Mouse (Mus musculus): ENCODE results near the gene Limk1. TPM values are rescaled to one million over a fixed set of nuclear protein-coding genes. Genes with fewer than 3 reads are reported as not detected.
A peak's percentile ranks its signal among the peaks of the same experiment; 100 is the strongest.

Limk1 gene
- polyA plus RNA-seq, 1 experiment from 2014 or later = 16.9 TPM

- Histone ChIP-seq H3K9ac (replicated peaks) (no peak overlapping the region), H3K4me2 (replicated peaks) (no peak overlapping the region), H3K27ac (replicated peaks) (no peak overlapping the region), H3K4me3 (no peak overlapping the region), H3K36me3 (no peaks in the 10 kb centered on the region), H3K4me1 (peaks cover 2% of the 10 kb centered on the region), H3K9me3 (no peaks in the 10 kb centered on the region), H3K27me3 (no peaks in the 10 kb centered on the region)
- no peak for ATAC-seq (replicated peaks)
- WGBS = 75% methylated on average over 8 of the region's 8 CpGs
Observed at GRCm38 (mm10) chr5:134644643-134645118, 43.7 kb downstream of the Limk1 start.

- ATAC-seq (replicated peaks) = no peak
- H3K27me3 ChIP-seq = no peaks in the 10 kb centered on the region
- no peaks in the 10 kb centered on the region for H3K9me3 ChIP-seq
- H3K9ac ChIP-seq (replicated peaks) = no peak overlapping the region
- H3K4me1 ChIP-seq = peaks cover 4% of the 10 kb centered on the region
- H3K4me3 ChIP-seq = no peak overlapping the region
- WGBS = 71% methylated on average over 1 of the region's 1 CpGs
- H3K4me2 ChIP-seq (replicated peaks) = no peak overlapping the region
- H3K36me3 ChIP-seq = no peaks in the 10 kb centered on the region
- H3K27ac ChIP-seq (replicated peaks) = no peak overlapping the region
Observed at GRCm38 (mm10) chr5:134644121-134644520, 44.3 kb downstream of the Limk1 start.

- Histone ChIP-seq H3K9me3 (no peaks in the 10 kb centered on the region), H3K4me1 (peaks cover 22% of the 10 kb centered on the region), H3K9ac (replicated peaks) (no peak overlapping the region), H3K27me3 (no peaks in the 10 kb centered on the region), H3K27ac (replicated peaks) (no peak overlapping the region), H3K4me2 (replicated peaks) (no peak overlapping the region), H3K36me3 (peaks cover 13% of the 10 kb centered on the region), H3K4me3 (no peak overlapping the region)
- no peak for ATAC-seq (replicated peaks)
- WGBS = 97% methylated on average over 3 of the region's 3 CpGs
Observed at GRCm38 (mm10) chr5:134640371-134640770, 48.0 kb downstream of the Limk1 start.

- ATAC-seq (replicated peaks) = peak; percentile 93
Observed at GRCm38 (mm10) chr5:134639269-134639682, 49.1 kb downstream of the Limk1 start, which contains the start of gene Eif4h. Eif4h (minus strand) TSS chr5:134639490.

GRCm38 (mm10) chr5:134638461-134639268 lies 49.7 kb downstream of the Limk1 start:
- H3K27ac ChIP-seq (replicated peaks) = peak overlapping the region; percentile 97
- H3K36me3 ChIP-seq = peaks cover 20% of the 10 kb centered on the region
- peak overlapping the region; percentile 100 for H3K4me3 ChIP-seq
- WGBS = under 1% methylated on average over 83 of the region's 85 CpGs
- H3K4me2 ChIP-seq (replicated peaks) = peak overlapping the region; percentile 83
- H3K27me3 ChIP-seq = no peaks in the 10 kb centered on the region
- peak overlapping the region; percentile 99 for H3K9ac ChIP-seq (replicated peaks)
- H3K4me1 ChIP-seq = peaks cover 32% of the 10 kb centered on the region
- no peaks in the 10 kb centered on the region for H3K9me3 ChIP-seq
- ATAC-seq (replicated peaks) = peak; percentile 81

More at GRCm38 (mm10) chr5:134639269-134639682, 49.1 kb downstream of the Limk1 start, which contains the start of gene Eif4h:
- H3K9me3 ChIP-seq = no peaks in the 10 kb centered on the region
- H3K4me3 ChIP-seq = peak within 1 kb of the TSS; percentile 100
- peaks cover 28% of the 10 kb centered on the region for H3K4me1 ChIP-seq
- WGBS = under 1% methylated on average over 51 of the region's 52 CpGs
- peak within 1 kb of the TSS; percentile 99 for H3K9ac ChIP-seq (replicated peaks)
- peaks cover 19% of the 10 kb centered on the region for H3K36me3 ChIP-seq
- no peaks in the 10 kb centered on the region for H3K27me3 ChIP-seq
- peak within 1 kb of the TSS; percentile 97 for H3K27ac ChIP-seq (replicated peaks)
- peak within 1 kb of the TSS; percentile 83 for H3K4me2 ChIP-seq (replicated peaks)

- Histone ChIP-seq H3K9ac (replicated peaks) (peak overlapping the region; percentile 99), H3K4me3 (peak overlapping the region; percentile 100), H3K27me3 (no peaks in the 10 kb centered on the region), H3K4me1 (peaks cover 39% of the 10 kb centered on the region), H3K4me2 (replicated peaks) (peak overlapping the region; percentile 83), H3K9me3 (no peaks in the 10 kb centered on the region), H3K27ac (replicated peaks) (peak overlapping the region; percentile 97), H3K36me3 (peaks cover 20% of the 10 kb centered on the region)
- no peak for ATAC-seq (replicated peaks)
- 28% methylated on average over 5 of the region's 5 CpGs for WGBS
Observed at GRCm38 (mm10) chr5:134637820-134638367, 50.5 kb downstream of the Limk1 start.

- Histone ChIP-seq H3K36me3 (peaks cover 30% of the 10 kb centered on the region), H3K27ac (replicated peaks) (0 out of 2 replicates have a peak overlapping the region, but pooled peaks have one; percentile 23), H3K4me1 (peaks cover 33% of the 10 kb centered on the region), H3K9me3 (no peaks in the 10 kb centered on the region), H3K9ac (replicated peaks) (no peak overlapping the region), H3K4me3 (no peak overlapping the region), H3K27me3 (no peaks in the 10 kb centered on the region), H3K4me2 (replicated peaks) (no peak overlapping the region)
- ATAC-seq (replicated peaks) = no peak
- 42% methylated on average over 2 of the region's 2 CpGs for WGBS
Observed at GRCm38 (mm10) chr5:134632841-134633240, 55.6 kb downstream of the Limk1 start.

- no peaks in the 10 kb centered on the region for H3K27me3 ChIP-seq
- no peak for ATAC-seq (replicated peaks)
- no peaks in the 10 kb centered on the region for H3K9me3 ChIP-seq
- H3K4me1 ChIP-seq = peaks cover 19% of the 10 kb centered on the region
- peaks cover 38% of the 10 kb centered on the region for H3K36me3 ChIP-seq
- no peak overlapping the region for H3K4me2 ChIP-seq (replicated peaks)
- H3K27ac ChIP-seq (replicated peaks) = no peak overlapping the region
- no peak overlapping the region for H3K9ac ChIP-seq (replicated peaks)
- no peak overlapping the region for H3K4me3 ChIP-seq
Observed at GRCm38 (mm10) chr5:134630835-134631234, 57.6 kb downstream of the Limk1 start.

- Histone ChIP-seq H3K27me3 (no peaks in the 10 kb centered on the region), H3K4me1 (peaks cover 16% of the 10 kb centered on the region), H3K9ac (replicated peaks) (no peak overlapping the region), H3K27ac (replicated peaks) (no peak overlapping the region), H3K4me2 (replicated peaks) (no peak overlapping the region), H3K36me3 (peaks cover 42% of the 10 kb centered on the region), H3K4me3 (no peak overlapping the region), H3K9me3 (no peaks in the 10 kb centered on the region)
- ATAC-seq (replicated peaks) = no peak
- 86% methylated on average over 4 of the region's 4 CpGs for WGBS
Observed at GRCm38 (mm10) chr5:134629508-134629907, 58.9 kb downstream of the Limk1 start.

GRCm38 (mm10) chr5:134622069-134622468 lies 66.3 kb downstream of the Limk1 start:
- peaks cover 20% of the 10 kb centered on the region for H3K4me1 ChIP-seq
- 41% methylated on average over 2 of the region's 2 CpGs for WGBS
- H3K27me3 ChIP-seq = no peaks in the 10 kb centered on the region
- peak overlapping the region; percentile 78 for H3K27ac ChIP-seq (replicated peaks)
- no peak overlapping the region for H3K9ac ChIP-seq (replicated peaks)
- no peak overlapping the region for H3K4me2 ChIP-seq (replicated peaks)
- no peak overlapping the region for H3K4me3 ChIP-seq
- no peaks in the 10 kb centered on the region for H3K9me3 ChIP-seq
- peak; percentile 62 for ATAC-seq (replicated peaks)
- peaks cover 93% of the 10 kb centered on the region for H3K36me3 ChIP-seq

GRCm38 (mm10) chr5:134621099-134621640 lies 67.2 kb downstream of the Limk1 start:
- WGBS = 92% methylated on average over 16 of the region's 16 CpGs
- Histone ChIP-seq H3K4me3 (no peak overlapping the region), H3K4me2 (replicated peaks) (no peak overlapping the region), H3K9ac (replicated peaks) (no peak overlapping the region), H3K9me3 (no peaks in the 10 kb centered on the region), H3K27me3 (no peaks in the 10 kb centered on the region), H3K4me1 (peaks cover 20% of the 10 kb centered on the region), H3K36me3 (peaks cover 89% of the 10 kb centered on the region), H3K27ac (replicated peaks) (peak overlapping the region; percentile 78; the same call in 1 of the 2 replicates)
- no peak for ATAC-seq (replicated peaks)

GRCm38 (mm10) chr5:134620457-134620856 lies 67.9 kb downstream of the Limk1 start:
- H3K9me3 ChIP-seq = no peaks in the 10 kb centered on the region
- no peak overlapping the region for H3K4me2 ChIP-seq (replicated peaks)
- no peaks in the 10 kb centered on the region for H3K27me3 ChIP-seq
- H3K36me3 ChIP-seq = peaks cover 82% of the 10 kb centered on the region
- no peak overlapping the region for H3K9ac ChIP-seq (replicated peaks)
- H3K4me1 ChIP-seq = peaks cover 20% of the 10 kb centered on the region
- H3K27ac ChIP-seq (replicated peaks) = no peak overlapping the region
- 92% methylated on average over 9 of the region's 9 CpGs for WGBS
- H3K4me3 ChIP-seq = no peak overlapping the region
- ATAC-seq (replicated peaks) = no peak

All from forebrain, embryonic 15.5 days (tissue).